Mouse (Mus musculus) adipocyte (in vitro differentiated cells): Measurements from ENCODE around the gene Gif.

Experiments used
- DNase-seq: peaks from one replicate; pipeline ENCODE4 v3.0.0-alpha.2; 2016; ENCODE audit warnings: low spot score

Gene Gif

GRCm38 (mm10) chr19:11794447-11794846 lies 47.1 kb downstream of the Gif start:
- no peak for DNase-seq

GRCm38 (mm10) chr19:11800531-11801315 lies 53.4 kb downstream of the Gif start:
- DNase-seq = no peak

DNA sequence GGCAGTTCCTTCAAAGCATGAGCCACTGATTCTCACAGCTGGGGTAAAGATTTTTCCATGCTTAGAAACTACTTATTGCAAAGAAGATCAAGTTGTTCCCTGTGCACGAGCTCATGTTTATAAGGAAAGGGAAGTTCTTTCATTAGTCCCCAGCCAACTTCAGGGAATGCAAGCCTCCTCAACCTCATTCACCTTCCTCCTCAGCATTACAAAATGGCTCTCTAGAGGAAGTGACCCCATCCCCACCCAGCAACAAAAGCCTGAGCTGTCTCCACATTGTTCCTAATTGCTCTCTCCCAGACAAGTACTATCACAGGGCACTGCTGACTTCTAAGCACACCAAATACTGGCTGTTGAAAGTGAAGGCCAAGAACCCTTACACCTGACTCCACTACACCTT lies 57.1 kb downstream of the Gif start:
- DNase-seq = no peak

GRCm38 (mm10) chr19:11807251-11807650 lies 59.9 kb downstream of the Gif start:
- no peak for DNase-seq

DNA sequence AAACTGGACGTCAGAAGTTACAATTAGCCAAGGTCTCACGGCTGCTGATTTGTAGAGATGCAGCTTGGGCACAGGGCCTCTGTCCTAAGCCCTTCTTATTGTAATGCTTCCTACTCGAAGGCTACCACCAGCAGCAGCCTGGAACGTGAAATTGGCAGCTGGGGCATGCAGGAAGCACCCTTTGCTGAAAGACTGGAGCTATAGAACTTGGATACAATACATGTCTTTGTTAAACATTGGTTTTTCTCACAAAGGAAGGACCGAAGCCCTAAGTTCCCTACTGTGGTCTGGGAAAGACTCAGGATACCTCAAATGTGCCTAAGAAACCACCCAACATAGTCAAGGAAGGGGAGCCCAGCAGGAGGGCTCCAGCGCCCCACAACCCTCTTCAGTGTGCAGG lies 60.5 kb downstream of the Gif start:
- DNase-seq = no peak

DNA sequence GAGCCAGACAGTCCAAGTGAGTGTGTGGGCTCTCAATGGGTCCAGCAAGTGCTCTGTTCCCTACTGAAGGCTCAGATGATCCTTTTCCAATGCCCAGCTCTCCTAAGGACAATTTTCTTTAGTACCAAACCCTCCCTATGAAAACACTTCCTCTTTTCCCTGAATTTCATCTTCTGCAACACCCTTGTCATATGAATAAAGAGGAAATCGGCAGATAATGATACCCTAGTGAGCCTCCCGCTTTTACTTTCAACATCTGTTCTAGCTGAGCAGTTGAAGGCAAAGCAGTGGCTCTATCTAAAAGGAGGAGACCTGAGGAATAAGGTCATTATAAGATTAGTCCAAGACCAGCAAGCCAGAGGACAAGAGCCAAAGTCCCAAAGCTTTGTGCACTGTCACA lies 61.1 kb downstream of the Gif start:
- no peak for DNase-seq

DNA sequence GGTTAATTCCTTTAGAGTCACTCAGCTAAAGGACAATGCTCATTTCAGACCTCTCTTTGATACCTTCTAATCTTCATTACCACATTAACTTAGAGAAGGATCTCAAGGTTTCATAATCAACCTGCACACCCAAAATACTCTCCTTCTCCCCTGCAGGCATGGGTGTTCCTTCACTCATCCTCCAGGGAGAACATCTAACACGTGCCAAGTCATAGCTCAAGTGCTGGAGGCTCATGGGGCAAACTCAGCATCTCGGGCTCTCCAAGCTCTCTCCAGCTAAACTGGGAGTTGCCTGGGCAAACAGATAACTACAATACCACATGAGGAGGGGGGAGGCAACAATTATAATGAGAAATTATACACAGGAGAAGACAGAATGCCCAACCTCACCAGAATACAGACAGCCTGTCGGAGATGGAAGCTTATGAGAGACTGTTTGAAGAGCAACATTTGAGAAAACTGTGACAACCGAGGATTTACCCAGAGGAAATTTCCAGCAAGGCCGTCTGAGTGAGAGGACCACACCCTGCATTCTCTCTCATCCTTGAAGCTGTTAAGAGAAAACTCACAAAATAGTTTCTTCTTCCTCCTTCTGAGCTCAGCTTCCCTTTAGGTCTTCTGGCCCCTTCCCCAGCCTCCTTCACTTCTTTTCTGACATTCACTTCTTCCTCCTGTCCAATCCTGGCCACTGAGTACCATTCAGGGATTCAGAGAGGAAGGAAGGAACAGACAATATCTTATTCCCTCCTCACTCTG lies 62.8 kb downstream of the Gif start:
- no peak for DNase-seq

DNA sequence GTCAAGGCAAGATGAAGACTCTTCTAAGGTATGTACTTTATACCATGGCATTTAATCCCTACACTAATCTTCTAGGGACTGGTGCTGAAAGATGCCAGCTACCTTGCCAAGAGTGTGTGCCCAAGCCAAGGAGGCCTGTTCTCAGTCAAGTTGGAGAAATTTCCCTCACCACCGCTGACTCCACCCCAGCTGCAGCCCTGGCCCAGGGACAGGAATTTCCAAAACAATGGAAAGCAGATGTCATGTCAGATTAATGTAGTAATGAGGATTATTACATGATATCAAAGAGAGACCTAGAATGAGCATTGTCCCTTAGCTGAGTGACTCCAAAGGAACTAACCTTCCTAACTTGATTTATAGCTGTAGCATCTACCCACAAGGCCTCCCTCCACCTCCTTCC lies 63.5 kb downstream of the Gif start:
- peak; percentile 31 for DNase-seq

- DNase-seq = no peak
Observed at GRCm38 (mm10) chr19:11811688-11812365, 64.5 kb downstream of the Gif start.
